Mouse (Mus musculus): ENCODE data around the gene Zfp711. TPM values are rescaled to one million over a fixed set of nuclear protein-coding genes. Genes with fewer than 3 reads are reported as not detected.

Zfp711 gene
- 30.2 and 34.8 TPM in 2 replicates for polyA plus RNA-seq (2015; fragmentation: Nextera tagmentation; extraction: Ambion mirVana)

DNA sequence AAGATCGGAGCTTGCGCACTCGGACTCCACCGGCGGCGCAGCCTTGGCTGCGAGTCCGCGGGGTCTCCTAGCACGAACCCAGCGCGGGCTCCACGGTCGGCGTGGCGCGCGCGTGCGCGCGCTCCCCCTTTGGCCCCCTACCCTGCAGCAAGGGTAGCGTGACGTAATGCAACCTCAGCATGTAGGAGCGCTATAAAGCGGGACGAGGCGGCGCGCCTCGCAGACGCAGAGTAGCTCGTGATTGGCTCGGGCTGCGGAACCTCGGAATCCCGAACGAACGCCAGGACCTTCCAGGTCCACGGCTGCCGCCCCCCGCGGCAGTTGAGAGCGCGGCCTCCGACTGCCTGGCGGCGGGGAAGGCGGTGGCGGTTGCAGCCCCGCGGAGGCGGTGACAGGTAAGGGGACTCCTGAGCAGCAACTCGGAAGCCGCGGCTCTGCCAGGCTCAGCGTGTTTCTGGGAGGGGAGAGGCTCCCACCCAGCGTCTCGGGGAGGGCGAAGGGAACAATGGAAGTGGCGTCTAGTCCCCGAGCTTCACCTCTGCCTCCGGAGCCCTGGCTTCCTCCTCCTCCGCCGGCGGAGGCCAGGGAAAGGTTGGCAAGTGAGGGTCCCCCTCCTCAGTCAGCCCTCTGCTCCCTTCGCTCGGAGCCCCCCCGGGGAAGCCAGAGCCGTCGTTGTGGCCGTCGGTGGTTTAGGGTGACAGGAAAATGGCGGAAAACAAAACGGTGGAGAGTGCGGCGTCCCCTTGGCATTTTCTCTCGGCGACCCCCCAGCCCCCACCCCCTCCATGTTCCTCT is at the start of gene Zfp711:
Gene Zfp711 (plus strand): TSS at position 16 of the 795 bp plus-strand sequence.
- peak within 1 kb of the TSS; percentile 87 for H3K27ac ChIP-seq (replicated peaks)
- 21% methylated on average over 68 of the region's 79 CpGs for WGBS
- peak; percentile 98 for ATAC-seq (ENCODE audit: low FRiP score)

DNA sequence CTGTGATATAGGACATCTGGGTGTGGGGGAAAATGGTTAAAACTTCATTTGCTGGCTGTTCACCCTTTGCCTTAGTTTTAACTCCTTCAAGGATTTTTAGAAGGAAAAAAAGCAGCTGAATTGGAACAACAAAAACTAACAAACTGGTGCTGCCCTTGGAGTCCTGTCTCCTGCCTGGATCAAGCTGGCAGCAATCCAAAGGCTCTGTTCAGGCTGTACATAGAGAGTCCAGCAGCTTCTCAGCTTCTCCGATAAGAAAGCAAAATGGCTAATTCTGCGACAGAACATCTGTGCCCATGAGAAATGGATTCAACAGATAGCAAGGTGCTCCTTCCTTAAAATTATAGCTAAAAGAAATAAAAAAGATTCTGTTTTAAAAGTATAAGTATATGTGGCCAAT is 32.6 kb upstream of the Zfp711 start:
- Histone ChIP-seq H3K9ac (replicated peaks) (no peak overlapping the region), H3K36me3 (no peaks in the 10 kb centered on the region)

More for the DNA sequence above, at the start of gene Zfp711:
- no peaks in the 10 kb centered on the region for H3K9me3 ChIP-seq (replicated peaks)
- no peaks in the 10 kb centered on the region for H3K36me3 ChIP-seq
- H3K9ac ChIP-seq (replicated peaks), result peak within 1 kb of the TSS; percentile 68
- H3K4me1 ChIP-seq, result no peaks in the 10 kb centered on the region
- no peaks in the 10 kb centered on the region for H3K27me3 ChIP-seq (replicated peaks)
- peak within 1 kb of the TSS; percentile 50 for H3K4me2 ChIP-seq
- H3K4me3 ChIP-seq (replicated peaks), result peak within 1 kb of the TSS; percentile 61

DNA sequence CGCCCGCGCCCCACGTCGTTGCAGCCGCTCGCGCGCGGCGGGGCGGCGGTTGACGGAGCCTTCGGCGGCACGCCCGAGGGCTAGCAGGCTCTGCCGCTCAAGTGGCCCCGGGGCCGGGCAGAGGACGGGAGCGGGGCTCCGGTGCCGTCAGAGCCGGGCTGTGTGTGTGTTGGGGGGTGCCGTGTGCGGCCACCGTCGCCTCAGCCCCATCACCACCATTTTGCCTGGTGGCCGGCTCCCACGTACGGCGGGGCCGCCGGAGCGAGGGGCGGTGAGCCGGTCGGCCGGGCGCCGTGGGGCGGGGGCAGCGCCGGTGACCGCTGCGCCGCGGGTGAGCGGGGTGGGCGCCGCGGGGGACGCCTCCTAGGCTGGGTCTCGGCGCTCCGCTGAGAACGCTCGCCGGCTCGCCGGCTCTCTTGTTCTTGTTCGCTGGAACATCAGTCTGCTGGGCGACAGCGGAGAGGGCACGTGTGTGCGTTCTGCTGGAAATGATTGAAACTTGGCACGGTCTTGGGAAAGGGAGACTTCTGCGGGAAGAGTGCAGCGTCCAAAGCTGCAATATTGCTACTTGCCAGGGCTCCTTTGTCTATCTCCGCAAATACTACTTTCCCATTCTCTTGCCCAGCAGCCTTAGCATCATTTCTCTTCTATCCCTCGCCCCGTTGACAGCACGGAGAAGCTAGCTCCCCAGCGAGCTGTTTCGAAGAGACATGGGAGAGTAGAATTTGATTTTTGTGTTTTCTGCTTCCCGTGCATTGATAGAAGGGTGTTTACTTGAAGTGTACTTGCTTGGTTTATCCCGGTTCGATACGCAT is 1.2 kb downstream of the Zfp711 start:
- H3K9ac ChIP-seq (replicated peaks), result peak overlapping the region; percentile 68
- peak; percentile 72 for ATAC-seq (ENCODE audit: low FRiP score)
- WGBS, result 15% methylated on average over 77 of the region's 81 CpGs
- no peaks in the 10 kb centered on the region for H3K36me3 ChIP-seq
- peak overlapping the region; percentile 61 for H3K4me3 ChIP-seq (replicated peaks)
- H3K27ac ChIP-seq (replicated peaks), result peak overlapping the region; percentile 87
- peak overlapping the region; percentile 50 for H3K4me2 ChIP-seq
- no peaks in the 10 kb centered on the region for H3K9me3 ChIP-seq (replicated peaks)
- H3K27me3 ChIP-seq (replicated peaks), result no peaks in the 10 kb centered on the region
- H3K4me1 ChIP-seq, result no peaks in the 10 kb centered on the region

More for the DNA sequence above, 32.6 kb upstream of the Zfp711 start:
- Histone ChIP-seq H3K9me3 (replicated peaks) (no peaks in the 10 kb centered on the region), H3K27ac (replicated peaks) (no peak overlapping the region), H3K27me3 (replicated peaks) (no peaks in the 10 kb centered on the region), H3K4me3 (replicated peaks) (no peak overlapping the region), H3K4me1 (no peaks in the 10 kb centered on the region), H3K4me2 (no peak overlapping the region)
- WGBS, result 78% methylated on average over 2 of the region's 2 CpGs
- no peak for ATAC-seq (ENCODE audit: low FRiP score)

- Histone ChIP-seq H3K4me2 (no peak overlapping the region), H3K9me3 (replicated peaks) (no peaks in the 10 kb centered on the region), H3K36me3 (no peaks in the 10 kb centered on the region), H3K4me3 (replicated peaks) (no peak overlapping the region), H3K27me3 (replicated peaks) (no peaks in the 10 kb centered on the region), H3K27ac (replicated peaks) (no peak overlapping the region), H3K4me1 (no peaks in the 10 kb centered on the region), H3K9ac (replicated peaks) (no peak overlapping the region)
- WGBS, result 55% methylated on average over 1 of the region's 1 CpGs
- no peak for ATAC-seq (ENCODE audit: low FRiP score)
These were observed 75.2 kb downstream of the Zfp711 start for GRCm38 (mm10) chrX:112675525-112675924.

- 78% methylated on average over 5 of the region's 5 CpGs for WGBS
- Histone ChIP-seq H3K4me1 (no peaks in the 10 kb centered on the region), H3K27me3 (replicated peaks) (no peaks in the 10 kb centered on the region), H3K4me3 (replicated peaks) (no peak overlapping the region), H3K9ac (replicated peaks) (no peak overlapping the region), H3K9me3 (replicated peaks) (no peaks in the 10 kb centered on the region), H3K27ac (replicated peaks) (no peak overlapping the region), H3K4me2 (no peak overlapping the region), H3K36me3 (no peaks in the 10 kb centered on the region)
- no peak for ATAC-seq (ENCODE audit: low FRiP score)
These were observed 80.3 kb downstream of the Zfp711 start for GRCm38 (mm10) chrX:112680605-112681004.

Other genes with a start within 250 kb of the Zfp711 start
- gene Satl1, start 193.7 kb upstream of the Zfp711 start, polyA plus RNA-seq (2015; fragmentation: Nextera tagmentation; extraction: Ambion mirVana), result not detected in 2 replicates
- not detected in 2 replicates for gene 2010106E10Rik, start 105.3 kb upstream of the Zfp711 start, polyA plus RNA-seq (2015; fragmentation: Nextera tagmentation; extraction: Ambion mirVana)
- 0.15 and 0.46 TPM in 2 replicates for gene Pof1b, start 98.1 kb downstream of the Zfp711 start, polyA plus RNA-seq (2015; fragmentation: Nextera tagmentation; extraction: Ambion mirVana)

All from neural tube, embryonic 15.5 days (tissue).